Mouse (Mus musculus) megakaryocyte, embryonic 14.5 days (primary cell): ENCODE data around the gene Rbms3.

ENCODE experiments used
- FLI1 ChIP-seq: IDR thresholded peaks from 2 replicates; pipeline ENCODE4 v1.6.1; 2012; ENCODE audit warnings: low read length, inconsistent platforms, mixed read lengths
- GATA1 ChIP-seq: IDR thresholded peaks from 3 replicates; pipeline ENCODE4 v1.6.1; 2012; ENCODE audit warnings: mixed read lengths, low read length, inconsistent platforms, borderline replicate concordance

DNA sequence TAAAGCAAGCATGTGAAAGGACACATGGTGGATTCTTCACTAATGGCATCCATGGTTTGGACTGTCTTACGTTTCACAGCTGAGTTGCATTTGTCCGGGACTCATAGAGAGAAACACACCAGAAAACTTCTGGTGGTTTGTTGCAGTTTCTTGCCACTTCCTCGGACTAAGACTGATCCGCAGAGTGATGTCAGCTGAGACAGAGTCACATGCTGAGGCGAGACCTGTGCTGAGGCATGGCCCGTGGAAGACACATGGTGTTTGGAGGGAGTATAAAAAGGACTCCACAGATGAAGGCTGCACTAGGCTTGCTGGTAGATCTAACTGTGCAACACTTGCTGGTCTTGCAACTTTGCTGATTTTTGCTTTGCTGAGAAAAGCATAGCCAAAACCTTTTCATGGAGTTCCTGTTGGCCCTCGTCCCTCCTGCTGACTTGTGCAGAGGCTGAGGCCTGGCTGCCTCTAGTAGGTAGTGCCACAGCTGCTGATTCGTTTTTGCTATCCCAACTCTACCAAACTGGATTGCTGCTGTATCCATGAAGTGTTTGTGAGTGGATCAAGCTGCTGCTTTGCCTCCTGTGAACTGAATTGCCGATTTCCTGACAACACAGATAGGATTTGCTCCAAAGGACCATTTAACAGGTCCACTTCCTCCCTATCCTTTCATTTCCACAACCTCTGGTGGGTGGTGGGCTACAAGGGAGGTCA, 742.6 kb downstream of the Rbms3 start:
- no peak for TF ChIP-seq GATA1
- TF ChIP-seq FLI1, result no peak
